Mouse (Mus musculus) lung, postnatal 0 days (tissue): ENCODE measurements at regions not wholly inside any gene's neighbourhood (a gene's known extent, or its start where the extent isn't known, plus 50 kb on each side); places are given as distances from the start of the nearest gene placed in this dataset.

Experiments
- ATAC-seq: fragments of 200-750 bp; cut with Nextera tagmentation; 2 replicates; pipeline ENCODE4 v1.8.0; 2017; ENCODE audit warnings: moderate library complexity
- DNase-seq: peaks from one replicate; pipeline ENCODE4 v3.0.0-alpha.2; 2016; ENCODE audit warnings: low spot score
- H3K27ac ChIP-seq: fragments of 300-500 bp; sonication (generic); 2 replicates; pipeline ENCODE4 v1.5.1; 2014; ENCODE audit warnings: antibody characterized with exemption, mild to moderate bottlenecking, low read length, mixed read lengths
- H3K27me3 ChIP-seq: fragments of 300-500 bp; sonication (generic); replicated peaks from 2 replicates; pipeline ENCODE4 v1.6.1; 2014; ENCODE audit warnings: low read length, mixed read lengths; ENCODE audit not compliant: insufficient read depth
- H3K36me3 ChIP-seq: fragments of 300-500 bp; sonication (generic); 2 replicates; pipeline ENCODE4 v1.6.1; 2014; ENCODE audit warnings: low read length, mixed read lengths; ENCODE audit not compliant: insufficient read depth
- H3K4me1 ChIP-seq: fragments of 300-500 bp; sonication (generic); 2 replicates; pipeline ENCODE4 v1.6.1; 2014; ENCODE audit warnings: antibody characterized with exemption, low read depth, low read length, mixed read lengths; ENCODE audit not compliant: insufficient read depth
- H3K4me2 ChIP-seq: fragments of 300-500 bp; sonication (generic); replicated peaks from 2 replicates; pipeline ENCODE4 v1.6.1; 2014; ENCODE audit warnings: low read depth, mild to moderate bottlenecking, low read length, moderate library complexity, mixed read lengths
- H3K4me3 ChIP-seq: fragments of 300-500 bp; sonication (generic); 2 replicates; pipeline ENCODE4 v1.5.1; 2014; ENCODE audit warnings: low read depth, low read length
- H3K9ac ChIP-seq: fragments of 300-500 bp; sonication (generic); replicated peaks from 2 replicates; pipeline ENCODE4 v1.6.1; 2014; ENCODE audit warnings: low read depth, mild to moderate bottlenecking
- H3K9me3 ChIP-seq: fragments of 300-500 bp; sonication (generic); 2 replicates; pipeline ENCODE4 v1.6.1; 2016; ENCODE audit warnings: low read length, mixed read lengths
- CTCF ChIP-seq: IDR thresholded peaks from 2 replicates; pipeline ENCODE4 v1.5.1; 2016; ENCODE audit warnings: antibody characterized with exemption, mild to moderate bottlenecking
- EP300 ChIP-seq: IDR thresholded peaks from 2 replicates; pipeline ENCODE4 v1.6.1; 2016; ENCODE audit warnings: antibody characterized with exemption, mild to moderate bottlenecking, control low read depth
- WGBS: fragments of 180-500 bp; shearing (Covaris S2); extraction: QIAGEN DNeasy Blood & Tissue Kit; methylation state at CpG from one replicate; pipeline ENCODE4 v1.1.7; 2014; 5-methylcytosine and 5-hydroxymethylcytosine counted together

GRCm38 (mm10) chr14:46706462-46706861 lies 53.9 kb upstream of the Cdkn3 start:
- Histone ChIP-seq H3K27me3 (no peaks in the 10 kb centered on the region), H3K36me3 (no peaks in the 10 kb centered on the region), H3K4me1 (peaks cover 3% of the 10 kb centered on the region; the same call in 1 of the 2 replicates), H3K4me2 (no peak overlapping the region), H3K4me3 (no peak overlapping the region), H3K9ac (no peak overlapping the region), H3K27ac (no peak overlapping the region), H3K9me3 (no peaks in the 10 kb centered on the region)
- 80% methylated on average over 4 of the region's 4 CpGs for WGBS
- DNase-seq (no peak), ATAC-seq (no peak)
- no peak for TF ChIP-seq EP300
- no peak for TF ChIP-seq CTCF

DNA sequence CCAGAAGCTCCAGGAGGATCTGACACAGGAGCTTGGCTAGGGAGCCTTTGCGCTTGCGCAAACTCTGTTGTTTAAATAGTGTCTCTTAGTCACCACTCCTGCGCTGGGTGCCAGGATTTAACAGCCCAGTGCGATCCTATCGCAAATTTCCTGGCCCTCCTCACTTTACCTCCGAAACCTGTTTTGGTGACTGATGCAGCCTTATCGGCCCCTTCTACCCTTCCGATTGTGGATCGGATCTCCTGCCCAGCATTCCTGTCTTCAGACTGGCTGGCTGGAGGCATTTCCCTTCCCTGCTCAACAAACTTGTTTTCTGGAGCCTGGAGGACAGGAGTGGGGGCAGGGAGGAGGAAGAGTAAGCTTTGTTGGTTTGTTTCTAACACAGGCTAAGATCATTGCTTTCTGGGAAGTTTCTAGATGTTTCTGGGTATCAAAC lies 56.0 kb upstream of the Cdkn3 start:
- H3K27me3 ChIP-seq, result no peaks in the 10 kb centered on the region
- no peaks in the 10 kb centered on the region for H3K36me3 ChIP-seq
- H3K9me3 ChIP-seq, result no peaks in the 10 kb centered on the region
- TF ChIP-seq EP300 (peak; percentile 58; the same call in 1 of the 2 replicates), CTCF (no peak)
- H3K4me2 ChIP-seq, result peak overlapping the region; percentile 39
- peak overlapping the region; percentile 65; the same call in 1 of the 2 replicates for H3K27ac ChIP-seq
- H3K9ac ChIP-seq, result 0 out of 2 replicates have a peak overlapping the region, but pooled peaks have one; percentile 8
- WGBS, result 21% methylated on average over 9 of the region's 9 CpGs
- H3K4me1 ChIP-seq, result peaks cover 3% of the 10 kb centered on the region; the same call in 1 of the 2 replicates
- ATAC-seq, result peak; percentile 85
- H3K4me3 ChIP-seq, result peak overlapping the region; percentile 10; the same call in 1 of the 2 replicates
- peak; percentile 87 for DNase-seq

DNA sequence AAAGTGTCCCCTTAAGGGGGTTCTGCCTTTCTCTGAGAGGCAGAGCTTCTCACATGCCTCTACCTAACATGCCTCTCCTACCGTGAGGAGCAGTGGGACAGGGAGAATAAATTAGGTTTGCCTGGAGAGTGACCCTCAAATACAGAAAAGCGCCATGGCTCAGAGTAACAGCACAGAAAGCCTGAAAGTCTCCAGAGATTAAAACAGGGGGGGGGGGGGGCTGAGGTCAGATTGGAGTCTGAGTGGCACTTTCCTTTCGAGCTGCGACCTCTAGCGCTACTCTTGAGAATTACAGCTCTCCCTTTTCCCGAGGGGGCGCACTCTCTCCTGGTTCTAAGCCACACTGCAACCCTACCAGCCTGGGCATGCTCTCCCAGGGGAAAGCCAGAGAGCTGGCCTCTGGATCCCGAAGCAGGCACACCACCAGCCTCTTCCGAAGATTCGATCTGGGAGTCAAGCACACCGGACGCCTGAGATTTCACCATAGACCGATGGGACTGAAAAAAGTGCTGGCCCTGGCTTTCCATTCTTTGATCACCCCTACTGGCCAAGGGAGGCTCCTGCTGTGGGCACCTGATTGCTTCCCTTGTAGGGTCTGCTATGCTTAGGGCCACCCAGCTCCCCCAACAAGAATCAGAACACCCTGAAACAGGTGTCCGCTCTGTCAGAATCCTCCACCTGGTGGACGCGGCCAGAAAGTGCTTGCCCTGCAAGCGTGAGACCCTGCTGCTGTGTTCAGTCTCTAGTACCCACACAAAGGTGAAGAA lies 57.5 kb upstream of the Cdkn3 start:
- no peak overlapping the region for H3K27ac ChIP-seq
- no peaks in the 10 kb centered on the region for H3K27me3 ChIP-seq
- no peak for TF ChIP-seq EP300
- TF ChIP-seq CTCF, result peak; percentile 83
- no peaks in the 10 kb centered on the region for H3K36me3 ChIP-seq
- H3K9me3 ChIP-seq, result no peaks in the 10 kb centered on the region
- H3K4me3 ChIP-seq, result no peak overlapping the region
- DNase-seq (peak; percentile 61), ATAC-seq (peak; percentile 38; the same call in 1 of the 2 replicates)
- peaks cover 3% of the 10 kb centered on the region; the same call in 1 of the 2 replicates for H3K4me1 ChIP-seq
- H3K9ac ChIP-seq, result no peak overlapping the region
- WGBS, result 37% methylated on average over 17 of the region's 17 CpGs
- H3K4me2 ChIP-seq, result no peak overlapping the region

- ATAC-seq (no peak), DNase-seq (no peak)
- no peak overlapping the region for H3K4me3 ChIP-seq
- H3K4me2 ChIP-seq, result no peak overlapping the region
- H3K27ac ChIP-seq, result no peak overlapping the region
- WGBS, result 75% methylated on average over 7 of the region's 7 CpGs
- no peak for TF ChIP-seq CTCF
- no peak for TF ChIP-seq EP300
- H3K27me3 ChIP-seq, result no peaks in the 10 kb centered on the region
- H3K36me3 ChIP-seq, result no peaks in the 10 kb centered on the region
- no peak overlapping the region for H3K9ac ChIP-seq
- H3K9me3 ChIP-seq, result no peaks in the 10 kb centered on the region
- H3K4me1 ChIP-seq, result no peaks in the 10 kb centered on the region
Observed at GRCm38 (mm10) chr14:46692571-46692970, 67.8 kb upstream of the Cdkn3 start.

- no peaks in the 10 kb centered on the region for H3K9me3 ChIP-seq
- no peak for DNase-seq
- no peaks in the 10 kb centered on the region for H3K4me1 ChIP-seq
- 87% methylated on average over 2 of the region's 2 CpGs for WGBS
- H3K27me3 ChIP-seq, result no peaks in the 10 kb centered on the region
- H3K36me3 ChIP-seq, result no peaks in the 10 kb centered on the region
- no peak for ATAC-seq
- no peak overlapping the region for H3K9ac ChIP-seq
- TF ChIP-seq CTCF (no peak), EP300 (no peak)
- H3K27ac ChIP-seq, result no peak overlapping the region
- H3K4me2 ChIP-seq, result no peak overlapping the region
- H3K4me3 ChIP-seq, result no peak overlapping the region
Observed at GRCm38 (mm10) chr14:46692067-46692466, 68.3 kb upstream of the Cdkn3 start.

- Histone ChIP-seq H3K4me1 (no peaks in the 10 kb centered on the region), H3K4me2 (no peak overlapping the region), H3K36me3 (no peaks in the 10 kb centered on the region), H3K9me3 (no peaks in the 10 kb centered on the region), H3K27ac (no peak overlapping the region), H3K4me3 (no peak overlapping the region), H3K9ac (no peak overlapping the region), H3K27me3 (no peaks in the 10 kb centered on the region; the same call in 1 of the 2 replicates)
- no peak for TF ChIP-seq CTCF
- DNase-seq (no peak), ATAC-seq (no peak)
- 70% methylated on average over 6 of the region's 6 CpGs for WGBS
Observed at GRCm38 (mm10) chr14:46682728-46683127, 77.6 kb upstream of the Cdkn3 start.
